In the genomic region with DNA sequence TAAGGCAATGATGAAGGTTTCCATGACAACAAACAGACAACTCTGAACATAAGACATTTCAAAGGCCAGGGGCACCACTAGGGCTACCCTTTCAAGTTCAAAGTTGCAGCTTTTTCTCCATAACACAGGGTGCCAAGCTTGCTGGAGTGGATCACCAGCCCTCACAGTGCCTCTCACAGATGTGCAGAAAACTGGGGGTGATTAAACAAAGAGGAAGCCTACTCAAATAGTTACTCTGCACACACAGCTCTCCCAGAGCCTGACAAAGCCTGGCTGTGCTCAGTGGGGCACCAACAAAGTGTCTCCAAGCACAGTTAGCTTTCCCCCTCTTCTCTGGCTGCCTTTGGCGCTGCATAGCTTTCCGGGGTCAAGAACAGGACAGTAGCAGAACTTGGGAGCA, we compare ENCODE assay signal across 25 mouse cellular contexts. TPM values are rescaled to one million over a fixed set of nuclear protein-coding genes. Genes with fewer than 3 reads are reported as not detected.
A peak's percentile ranks its signal among the peaks of the same experiment; 100 is the strongest.
DNase-seq lines count a peak whose midpoint lies in the region; ATAC-seq and TF ChIP-seq lines count a peak whose summit lies in the region.
"Had no signal": no experiment of that assay in that cellular context is flagged by ENCODE, and none has a peak within 500 bp of the region (broad histone marks: within the 10 kb centered on the region; RNA-seq: fewer than 3 reads in every experiment).

No protein-coding gene starts in this region.

- no peak for TF ChIP-seq CTCF in forebrain, postnatal 0 days (IDR thresholded peaks at IDR 0.05; ENCODE audit: low read depth)
- no peak for TF ChIP-seq CTCF in layer of hippocampus, adult 2 months (conservative IDR thresholded peaks at IDR 0.05)
- TF ChIP-seq CTCF in stomach, postnatal 0 days (IDR thresholded peaks at IDR 0.05; ENCODE audit: low read depth) = no peak

- 0 out of 2 replicates have a peak, but pooled peaks cover 3% of the 10 kb centered on the region for H3K36me3 ChIP-seq in forebrain, embryonic 10.5 days (replicated peaks)
- H3K36me3 ChIP-seq in forebrain, postnatal 0 days (ENCODE audit: insufficient read depth) = peaks cover 14% of the 10 kb centered on the region; the same call in 1 of the 2 replicates
- no peaks in the 10 kb centered on the region for H3K36me3 ChIP-seq in stomach, embryonic 14.5 days (ENCODE audit: control insufficient read depth, insufficient read depth, low read length)
- H3K36me3 ChIP-seq in stomach, postnatal 0 days (ENCODE audit: control insufficient read depth, insufficient read depth, low read length) = no peaks in the 10 kb centered on the region
- H3K36me3 ChIP-seq: embryonic facial prominence, embryonic 12.5 days; limb, embryonic 15.5 days; liver, embryonic 15.5 days had no signal

- no peaks in the 10 kb centered on the region for H3K27me3 ChIP-seq in forebrain, embryonic 10.5 days (ENCODE audit: poor library complexity, severe bottlenecking)
- no peaks in the 10 kb centered on the region for H3K27me3 ChIP-seq in forebrain, postnatal 0 days (ENCODE audit: insufficient read depth, low read length)
- no peaks in the 10 kb centered on the region for H3K27me3 ChIP-seq in stomach, embryonic 14.5 days (ENCODE audit: control insufficient read depth, insufficient read depth, low read length)
- no peaks in the 10 kb centered on the region for H3K27me3 ChIP-seq in stomach, postnatal 0 days (ENCODE audit: control insufficient read depth, insufficient read depth, low read length)
- H3K27me3 ChIP-seq: embryonic facial prominence, embryonic 12.5 days; hindbrain, embryonic 13.5 days; limb, embryonic 15.5 days; liver, embryonic 15.5 days had no signal

- H3K9me3 ChIP-seq in forebrain, embryonic 10.5 days = no peaks in the 10 kb centered on the region
- H3K9me3 ChIP-seq in forebrain, postnatal 0 days (ENCODE audit: low read length) = no peaks in the 10 kb centered on the region
- no peaks in the 10 kb centered on the region for H3K9me3 ChIP-seq in stomach, embryonic 14.5 days (ENCODE audit: control insufficient read depth, low read depth, low read length)
- H3K9me3 ChIP-seq in stomach, postnatal 0 days (ENCODE audit: control insufficient read depth, low read length) = no peaks in the 10 kb centered on the region
- H3K9me3 ChIP-seq: embryonic facial prominence, embryonic 12.5 days; hindbrain, embryonic 13.5 days; limb, embryonic 15.5 days; liver, embryonic 15.5 days had no signal

- H3K4me2 ChIP-seq in forebrain, postnatal 0 days (ENCODE audit: low read depth) = no peak overlapping the region
- H3K4me2 ChIP-seq in stomach, embryonic 14.5 days (replicated peaks; ENCODE audit: low read depth, low read length) = no peak overlapping the region
- no peak overlapping the region for H3K4me2 ChIP-seq in stomach, postnatal 0 days (replicated peaks; ENCODE audit: low read depth)
- H3K4me2 ChIP-seq: embryonic facial prominence, embryonic 12.5 days; hindbrain, embryonic 13.5 days; limb, embryonic 15.5 days; liver, embryonic 15.5 days had no signal

- 62% methylated on average over 2 of the region's 2 CpGs for WGBS in forebrain, embryonic 10.5 days
- WGBS in forebrain, postnatal 0 days = 58% methylated on average over 2 of the region's 2 CpGs
- WGBS in stomach, embryonic 14.5 days = 56% methylated on average over 2 of the region's 2 CpGs
- WGBS in stomach, postnatal 0 days = 28% methylated on average over 2 of the region's 2 CpGs

- no peak overlapping the region for H3K4me3 ChIP-seq in forebrain, embryonic 10.5 days
- no peak overlapping the region for H3K4me3 ChIP-seq in forebrain, postnatal 0 days (ENCODE audit: low read depth, low read length)
- no peak overlapping the region for H3K4me3 ChIP-seq in layer of hippocampus, adult 2 months
- no peak overlapping the region for H3K4me3 ChIP-seq in stomach, embryonic 14.5 days (ENCODE audit: low read depth, low read length)
- no peak overlapping the region for H3K4me3 ChIP-seq in stomach, postnatal 0 days (ENCODE audit: low read depth, low read length)
- H3K4me3 ChIP-seq: embryonic facial prominence, embryonic 12.5 days; erythroblast, embryonic 14.5 days; heart, adult 2 months; hindbrain, embryonic 13.5 days; limb, embryonic 15.5 days; liver, embryonic 15.5 days; myocyte had no signal

- TF ChIP-seq EP300 in stomach, postnatal 0 days (optimal IDR thresholded peaks at IDR 0.05) = no peak

- peak overlapping the region; percentile 51; the same call in 1 of the 2 replicates for H3K27ac ChIP-seq in forebrain, embryonic 10.5 days
- H3K27ac ChIP-seq in forebrain, postnatal 0 days (ENCODE audit: low read depth, low read length) = no peak overlapping the region; the same call in 1 of the 2 replicates
- peak overlapping the region; percentile 46; the same call in 1 of the 2 replicates for H3K27ac ChIP-seq in layer of hippocampus, adult 2 months
- no peak overlapping the region for H3K27ac ChIP-seq in stomach, embryonic 14.5 days (ENCODE audit: low read length)
- no peak overlapping the region for H3K27ac ChIP-seq in stomach, postnatal 0 days (replicated peaks)
- H3K27ac ChIP-seq: embryonic facial prominence, embryonic 12.5 days; heart, adult 2 months; hindbrain, embryonic 13.5 days; limb, embryonic 15.5 days; liver, embryonic 15.5 days had no signal

- peaks cover 15% of the 10 kb centered on the region for H3K4me1 ChIP-seq in forebrain, embryonic 10.5 days
- H3K4me1 ChIP-seq in forebrain, postnatal 0 days (ENCODE audit: insufficient read depth) = no peaks in the 10 kb centered on the region
- no peaks in the 10 kb centered on the region for H3K4me1 ChIP-seq in stomach, embryonic 14.5 days (ENCODE audit: control insufficient read depth, insufficient read depth, low read length)
- H3K4me1 ChIP-seq in stomach, postnatal 0 days (replicated peaks; ENCODE audit: control insufficient read depth, insufficient read depth) = no peaks in the 10 kb centered on the region
- H3K4me1 ChIP-seq: embryonic facial prominence, embryonic 12.5 days; liver, embryonic 15.5 days had no signal

- H3K9ac ChIP-seq in forebrain, postnatal 0 days = no peak overlapping the region
- H3K9ac ChIP-seq in stomach, embryonic 14.5 days (replicated peaks; ENCODE audit: low read depth, low read length) = no peak overlapping the region
- no peak overlapping the region for H3K9ac ChIP-seq in stomach, postnatal 0 days (ENCODE audit: low read length)
- H3K9ac ChIP-seq: embryonic facial prominence, embryonic 12.5 days; hindbrain, embryonic 13.5 days; limb, embryonic 15.5 days; liver, embryonic 15.5 days had no signal

- no peak for ATAC-seq in forebrain, postnatal 0 days
- peak; percentile 56; the same call in 1 of the 2 replicates for ATAC-seq in stomach, embryonic 14.5 days (ENCODE audit: insufficient number of reproducible peaks, insufficient read depth, low FRiP score, low read depth)
- ATAC-seq in stomach, postnatal 0 days (ENCODE audit: low FRiP score, low TSS enrichment) = no peak
- ATAC-seq: forebrain, embryonic 14.5 days had no signal

- no peak for DNase-seq in forebrain, embryonic 10.5 days (ENCODE audit: extremely low spot score, low spot score)
- no peak for DNase-seq in forebrain, postnatal 0 days
- DNase-seq in layer of hippocampus, adult 2 months (ENCODE audit: low spot score in 2 of 2) = no peak
- no peak for DNase-seq in layer of hippocampus, adult 18-20 months (ENCODE audit: low spot score in 2 of 2)
- DNase-seq in stomach, postnatal 0 days (ENCODE audit: low spot score) = no peak
- DNase-seq in natural killer cell, adult 2 months (ENCODE audit: low spot score in 2 of 2) = no peak
- DNase-seq in left cerebral cortex, adult 18-20 months (ENCODE audit: low spot score in 2 of 2) = no peak
- DNase-seq: adrenal gland, postnatal 36 days; cerebellum, adult 8-10 months; gastrocnemius, postnatal 14 days; heart, adult 2 months; heart, postnatal 10 days; kidney, adult 9 months; layer of hippocampus, postnatal 36 days; lung, postnatal 10 days; thymus, postnatal 4 days had no signal

RNA-seq across cellular contexts. Expression of a gene that starts 35.2 kb away (rescaled TPM):
- polyA plus RNA-seq in forebrain, embryonic 10.5 days (2016; fragmentation: Nextera tagmentation; extraction: Ambion mirVana) = 6.1 and 9.1 TPM in 2 replicates
- 3.9 and 6.7 TPM in 2 replicates for total RNA-seq in forebrain, postnatal 0 days (2014; rRNA removed)
- 3.7 and 4.8 TPM in 2 replicates for polyA plus RNA-seq in forebrain, postnatal 0 days (2015; fragmentation: Nextera tagmentation; extraction: Ambion mirVana)
- total RNA-seq in layer of hippocampus, adult 2 months (2021) = 1 to 10 TPM; 1.7 to 3.1 TPM
- 1 to 10 TPM; 2.3 to 2.4 TPM for total RNA-seq in layer of hippocampus, adult 18-20 months (2021)
- 2.6 TPM in 2 replicates for polyA plus RNA-seq in stomach, embryonic 14.5 days (2014; fragmentation: Nextera tagmentation; extraction: Ambion mirVana)
- 0.96 and 1.2 TPM in 2 replicates for polyA plus RNA-seq in stomach, postnatal 0 days (2015; fragmentation: Nextera tagmentation; extraction: Ambion mirVana)
- total RNA-seq in left cerebral cortex, adult 18-20 months (2021) = 1 to 10 TPM; 1.6 to 1.7 TPM
- total RNA-seq: MEL had no signal
- polyA plus RNA-seq: erythroblast, embryonic 14.5 days; myocyte had no signal

RNA-seq across cellular contexts. Expression of a gene that starts 48.8 kb away (rescaled TPM):
- 7.7 and 8.7 TPM in 2 replicates for polyA plus RNA-seq in forebrain, embryonic 10.5 days (2016; fragmentation: Nextera tagmentation; extraction: Ambion mirVana)
- 65.7 and 86.6 TPM in 2 replicates for total RNA-seq in forebrain, postnatal 0 days (2014; rRNA removed)
- polyA plus RNA-seq in forebrain, postnatal 0 days (2015; fragmentation: Nextera tagmentation; extraction: Ambion mirVana) = 16.5 and 25.5 TPM in 2 replicates
- 100 to 1,000 TPM in 1 of 2 experiments, 10 to 100 TPM in 1; 91.8 to 104 TPM for total RNA-seq in layer of hippocampus, adult 2 months (2021)
- 10 to 100 TPM; 91.9 to 92.3 TPM for total RNA-seq in layer of hippocampus, adult 18-20 months (2021)
- 3.2 and 3.5 TPM in 2 replicates for polyA plus RNA-seq in stomach, embryonic 14.5 days (2014; fragmentation: Nextera tagmentation; extraction: Ambion mirVana)
- 0.76 and 0.99 TPM in 2 replicates for polyA plus RNA-seq in stomach, postnatal 0 days (2015; fragmentation: Nextera tagmentation; extraction: Ambion mirVana)
- total RNA-seq in left cerebral cortex, adult 18-20 months (2021) = 100 to 1,000 TPM; 110 to 114 TPM
- polyA plus RNA-seq: erythroblast, embryonic 14.5 days had no signal

Comparison
In these comparisons a context has a peak if more than half of its experiments do, and no peak if none do; other contexts are left out.
1. H3K27ac ChIP-seq: peak in forebrain, embryonic 10.5 days (single experiment) and layer of hippocampus, adult 2 months (single experiment); none in forebrain, postnatal 0 days (single experiment), stomach, embryonic 14.5 days (single experiment) and stomach, postnatal 0 days (single experiment).